Mouse (Mus musculus): ENCODE measurements at regions not wholly inside any gene's neighbourhood (a gene's known extent, or its start where the extent isn't known, plus 50 kb on each side); places are given as distances from the start of the nearest gene placed in this dataset.

DNA sequence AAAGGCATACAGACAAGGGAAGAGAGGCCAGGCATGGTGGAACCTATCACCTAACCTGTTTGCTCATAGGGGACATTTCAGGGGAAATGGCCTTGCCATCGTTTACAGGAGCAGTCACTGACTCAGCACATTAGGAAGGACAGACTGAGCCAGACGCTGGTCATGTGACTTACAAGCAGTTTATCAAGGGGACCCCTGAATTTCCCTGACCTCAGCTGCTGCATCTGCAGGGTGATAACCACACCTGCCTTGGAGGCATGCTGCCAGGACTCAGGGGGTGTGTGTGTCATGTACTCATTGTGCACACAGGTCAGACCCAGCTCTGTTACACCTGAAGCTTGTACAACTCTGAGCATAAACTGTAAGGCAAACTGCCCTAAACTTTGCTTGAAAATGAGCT is 109.6 kb upstream of the 1700066M21Rik start:
- DNase-seq (ENCODE audit: inconsistent age in 2 of 2, low spot score in 1 of 2): peak in 1 of 2 experiments; percentile 23

DNA sequence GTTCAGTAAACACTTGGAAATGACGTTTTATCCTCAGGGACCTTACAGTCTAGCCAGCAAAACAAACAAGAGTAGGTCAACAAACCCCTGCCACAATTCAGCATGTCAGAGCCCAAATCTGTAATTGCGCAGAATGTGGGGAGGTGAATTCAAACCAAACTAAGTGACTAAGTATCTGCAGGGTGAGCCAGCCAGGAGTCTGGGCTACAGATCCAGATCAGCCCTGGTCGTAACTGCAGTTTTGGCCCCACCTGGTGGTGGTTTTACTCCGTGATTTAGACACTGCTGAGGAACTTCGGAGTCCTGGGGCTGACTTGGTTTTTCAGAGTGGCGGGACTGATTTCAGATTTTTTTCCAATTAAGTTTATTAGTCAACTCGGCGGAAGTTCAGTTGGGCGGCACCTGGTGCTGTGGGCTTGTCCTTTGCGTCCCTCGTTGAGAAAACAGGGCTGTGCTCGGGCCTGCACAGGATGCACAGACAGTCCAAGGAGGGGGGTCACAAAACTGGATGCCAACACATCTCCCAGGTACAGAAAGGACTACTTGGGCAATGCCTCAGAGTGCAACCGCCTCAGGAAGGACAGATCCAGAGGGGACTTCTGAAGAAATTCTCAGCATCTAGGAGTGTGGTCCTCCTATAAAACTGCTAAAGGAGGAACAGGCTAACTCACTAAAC is 107.6 kb upstream of the 1700066M21Rik start:
- DNase-seq (ENCODE audit: inconsistent age in 2 of 2, low spot score in 1 of 2): peak; percentile 6 to 76

DNA sequence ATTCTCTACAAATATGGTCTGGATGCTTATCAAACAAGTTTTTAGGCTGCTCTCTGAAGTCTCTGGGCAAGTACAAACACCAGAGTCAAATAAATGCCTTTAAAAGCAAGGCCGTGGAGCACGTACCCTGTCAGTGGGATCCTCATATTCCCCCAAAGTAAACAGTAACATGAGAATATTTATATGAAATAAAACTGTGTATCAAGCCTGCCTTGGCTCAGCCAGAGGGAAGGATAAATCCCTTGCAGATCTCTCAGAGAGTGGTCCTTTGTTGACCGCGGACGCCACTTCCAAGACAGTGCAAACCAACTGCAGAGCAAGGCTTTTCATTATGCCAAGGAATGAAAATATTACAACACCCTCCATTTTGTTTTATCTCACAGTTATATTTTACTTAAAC is 104.8 kb upstream of the 1700066M21Rik start:
- DNase-seq (ENCODE audit: inconsistent age in 2 of 2, low spot score in 1 of 2): no peak

DNA sequence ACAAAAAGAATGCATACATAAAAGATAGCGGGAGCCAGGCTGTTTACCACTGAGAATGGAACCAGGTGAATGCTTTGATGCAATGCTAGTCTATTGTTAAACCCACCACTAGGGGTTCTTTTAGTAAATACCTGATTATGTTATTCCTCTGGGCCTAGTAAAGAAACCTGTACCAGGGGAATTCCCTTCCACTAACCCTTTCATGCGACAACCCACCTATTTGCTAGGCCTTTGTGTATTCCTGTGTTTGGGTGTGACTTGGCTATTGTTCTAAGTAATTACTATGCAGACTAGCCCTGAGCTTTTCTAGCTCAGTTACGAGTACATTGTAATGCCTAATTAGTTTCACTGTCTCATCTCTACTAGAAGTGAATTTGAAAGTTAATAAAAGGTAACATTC is 95.9 kb upstream of the 1700066M21Rik start:
- DNase-seq (ENCODE audit: inconsistent age in 2 of 2, low spot score in 1 of 2): no peak

DNA sequence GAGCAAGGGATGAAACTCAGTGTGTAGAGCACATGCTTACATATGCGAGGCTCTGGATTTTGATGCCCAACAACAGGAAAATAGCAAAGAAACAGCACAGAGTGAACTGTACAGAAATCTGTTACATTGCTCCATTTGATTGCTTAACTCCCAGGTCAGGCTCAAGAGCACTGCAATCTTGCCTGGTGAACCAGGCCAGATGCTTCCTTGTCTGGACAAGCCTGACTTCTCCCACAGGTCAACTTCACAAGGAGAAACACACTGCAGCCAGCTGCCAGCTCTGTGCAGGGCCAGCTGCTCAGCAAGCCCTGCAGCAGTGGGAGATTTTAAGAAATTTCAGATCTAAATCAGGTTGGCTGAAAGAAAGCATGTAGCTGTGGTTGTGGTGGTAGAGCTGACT is 81.2 kb upstream of the 1700066M21Rik start:
- DNase-seq (ENCODE audit: inconsistent age in 2 of 2, low spot score in 1 of 2): peak in 1 of 2 experiments; percentile 17

DNA sequence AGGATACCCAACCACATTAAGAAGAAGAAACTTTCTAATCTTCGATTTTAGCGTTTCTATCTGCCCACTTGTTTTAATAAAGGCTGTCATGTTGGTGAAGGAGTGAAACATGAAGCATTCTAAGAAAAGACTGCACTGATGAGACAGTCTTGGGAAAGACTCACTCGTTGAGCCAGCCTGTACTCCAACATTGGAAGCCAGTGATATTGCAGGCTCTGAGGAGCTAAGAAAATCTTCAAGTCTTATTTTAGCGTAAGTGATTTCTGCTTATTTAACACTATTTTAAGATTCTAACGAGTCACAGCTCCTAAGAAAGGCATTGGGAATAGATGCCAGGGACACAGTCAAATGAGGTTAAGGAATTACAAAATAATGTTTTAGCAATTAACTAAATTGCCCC is 78.9 kb upstream of the 1700066M21Rik start:
- no peak for DNase-seq (ENCODE audit: inconsistent age in 2 of 2, low spot score in 1 of 2)

DNA sequence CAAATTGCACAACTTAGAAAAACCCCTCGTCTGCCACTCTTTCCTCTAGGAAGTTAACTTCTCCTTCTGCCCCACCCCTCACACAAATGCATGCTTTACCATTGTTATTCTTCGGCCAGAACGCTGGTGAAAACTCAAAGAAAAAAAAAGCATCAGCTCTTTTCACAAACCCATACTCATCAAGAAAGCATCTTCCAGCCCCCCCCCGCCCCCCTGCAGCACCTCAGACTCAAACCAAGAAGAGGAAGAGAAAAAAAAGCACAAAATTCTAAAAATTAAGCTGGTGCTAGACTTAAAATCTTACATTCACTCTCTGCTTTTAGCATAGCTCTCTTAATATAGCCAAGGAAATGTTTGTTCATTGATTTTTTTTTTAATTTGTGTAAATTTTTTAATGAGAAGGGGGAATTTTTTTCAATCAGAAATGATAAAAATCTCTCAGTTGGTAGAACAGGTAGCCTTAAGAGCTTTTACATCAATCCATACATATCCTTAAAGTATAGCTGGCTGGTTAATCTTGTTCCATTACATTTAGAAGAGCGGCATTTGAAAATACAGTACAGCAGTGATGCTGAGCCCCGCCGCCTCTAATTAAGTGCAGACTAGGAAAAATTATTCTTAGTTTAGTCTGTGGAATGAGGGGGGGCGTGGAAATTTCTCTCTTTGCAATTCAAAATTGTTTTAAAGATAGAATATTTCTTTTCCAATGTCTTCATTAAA is 76.0 kb upstream of the 1700066M21Rik start:
- no peak for DNase-seq (ENCODE audit: inconsistent age in 2 of 2, low spot score in 1 of 2)

DNA sequence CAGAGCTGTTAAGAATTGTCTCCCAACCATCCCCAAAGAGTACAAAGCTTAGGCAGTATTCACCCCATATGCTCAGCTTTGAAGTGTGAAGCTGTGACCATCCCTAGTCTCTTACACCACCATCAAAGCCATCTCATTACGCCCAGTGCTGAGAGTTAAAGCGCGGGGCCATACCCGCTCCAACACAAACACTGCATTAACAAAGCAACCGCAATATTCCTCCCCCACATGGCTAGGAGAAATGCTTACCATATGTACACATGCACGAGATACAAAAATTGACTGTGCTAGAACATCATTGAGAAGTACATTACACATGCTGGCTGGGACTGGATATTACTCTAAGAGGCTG is 75.5 kb upstream of the 1700066M21Rik start:
- DNase-seq (ENCODE audit: inconsistent age in 2 of 2, low spot score in 1 of 2): no peak

DNA sequence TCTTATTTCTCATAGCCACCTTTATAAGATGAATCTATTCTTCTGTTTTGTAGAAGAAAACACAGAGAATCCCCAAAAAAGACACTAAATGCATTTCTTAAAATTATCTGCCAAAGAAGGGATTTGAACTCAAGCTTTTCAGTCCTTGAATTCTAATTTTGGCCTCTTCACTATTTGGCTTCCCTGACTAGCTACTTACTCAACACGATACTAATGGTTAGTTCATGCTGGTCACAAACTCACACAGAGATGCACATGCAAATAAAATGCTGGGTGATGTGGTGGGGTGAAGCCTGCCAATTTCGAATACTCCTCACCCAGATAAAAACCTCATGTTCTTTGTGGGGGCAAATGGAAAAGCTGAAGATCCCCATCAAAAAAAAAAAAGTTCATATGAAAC is 72.7 kb upstream of the 1700066M21Rik start:
- no peak for DNase-seq (ENCODE audit: inconsistent age in 2 of 2, low spot score in 1 of 2)

DNA sequence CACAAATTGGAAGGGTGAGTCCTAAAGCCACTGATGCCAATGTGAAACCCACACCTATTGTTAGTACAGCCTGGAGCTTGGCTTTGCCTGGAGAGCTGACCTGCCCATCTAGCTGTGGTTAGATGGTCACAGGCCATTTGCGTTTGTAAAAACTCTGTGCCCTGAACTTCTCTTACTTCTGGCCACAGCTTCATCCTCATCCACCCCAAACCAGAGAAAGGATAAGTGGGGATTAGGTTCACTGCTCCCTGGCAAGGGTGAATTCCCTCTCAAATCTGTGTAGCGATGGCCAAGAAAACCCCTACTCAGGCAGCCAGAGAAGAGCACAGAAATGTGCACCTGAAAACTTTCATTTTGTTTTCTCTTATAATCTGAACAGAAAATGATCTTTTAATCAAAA is 54.9 kb upstream of the 1700066M21Rik start:
- DNase-seq (ENCODE audit: inconsistent age in 2 of 2, low spot score in 1 of 2): no peak

DNA sequence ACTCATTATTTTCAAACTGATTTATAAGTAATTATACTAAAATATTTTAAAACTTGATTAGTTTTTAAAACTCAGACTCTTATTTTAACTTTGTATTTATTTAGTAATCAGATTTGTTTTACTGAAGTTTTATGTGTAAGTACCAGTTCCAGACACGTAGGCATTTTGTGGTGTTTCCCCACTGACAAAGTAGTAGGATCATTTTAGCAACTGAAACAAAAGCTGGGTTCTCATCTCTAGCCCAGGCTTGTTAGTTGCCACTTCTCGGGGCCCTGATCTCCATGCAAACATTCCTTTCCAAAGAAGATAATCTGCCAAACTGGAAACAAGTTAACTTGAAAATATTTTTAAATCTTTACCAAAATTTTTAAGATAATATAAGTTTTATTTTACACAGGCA is 54.3 kb upstream of the 1700066M21Rik start:
- DNase-seq (ENCODE audit: inconsistent age in 2 of 2, low spot score in 1 of 2): no peak

DNA sequence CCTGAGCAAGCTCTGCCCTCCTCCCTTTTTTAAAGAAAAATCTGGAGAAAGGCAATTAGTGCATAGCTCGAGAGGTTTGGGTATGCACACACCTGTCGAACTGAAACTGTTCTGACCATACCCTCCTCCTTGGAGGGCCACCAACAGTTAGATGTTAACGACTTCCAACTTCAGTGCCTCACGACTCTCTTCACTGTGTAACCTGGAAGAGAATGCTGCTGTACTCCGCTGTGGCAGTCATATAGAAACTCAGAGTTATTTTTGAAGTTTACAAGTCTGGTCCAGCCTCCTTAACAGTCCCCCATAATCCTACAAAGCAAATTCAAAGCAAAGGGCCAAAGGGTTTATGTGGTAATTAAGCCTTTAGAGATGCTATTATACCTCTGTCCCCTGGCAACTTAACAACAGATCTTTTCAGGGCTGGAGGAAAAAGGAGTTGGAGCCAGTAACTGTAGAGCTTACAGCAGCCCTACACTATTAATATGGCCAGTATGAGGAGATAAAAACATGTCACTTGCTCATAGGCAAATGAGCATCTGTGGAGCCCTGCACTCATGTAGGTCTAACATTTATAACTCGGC is 51.7 kb upstream of the 1700066M21Rik start:
- no peak for DNase-seq (ENCODE audit: inconsistent age in 2 of 2, low spot score in 1 of 2)

Measured in adrenal gland, adult (tissue).